Mouse (Mus musculus): ENCODE results near the gene Gkn2. TPM values are rescaled to one million over a fixed set of nuclear protein-coding genes. Genes with fewer than 3 reads are reported as not detected.

The Gkn2 gene
- polyA plus RNA-seq (2012; rRNA removed; ENCODE audit: low replicate concordance), result 3.6 and 1,030 TPM in 2 replicates

GRCm38 (mm10) chr6:87373057-87373456 is at the start of gene Gkn2:
TSS of gene Gkn2 (plus strand) at chr6:87373357.

GRCm38 (mm10) chr6:87335091-87335934 is 37.8 kb upstream of the Gkn2 start, which contains the start of gene Antxr1:
TSS of gene Antxr1 (minus strand) at chr6:87335821.

GRCm38 (mm10) chr6:87350829-87351228 is 22.3 kb upstream of the Gkn2 start, which contains the start of gene Gkn1:
TSS of gene Gkn1 (minus strand) at chr6:87350942.

GRCm38 (mm10) chr6:87388877-87389276 is 15.7 kb downstream of the Gkn2 start, which contains the start of gene Gkn3:
TSS of gene Gkn3 (minus strand) at chr6:87388935.

GRCm38 (mm10) chr6:87428487-87429044 is 55.4 kb downstream of the Gkn2 start, which contains the start of gene Bmp10:
TSS of gene Bmp10 (plus strand) at chr6:87428994.

Other genes starting within 250 kb of the Gkn2 start
- gene Antxr1, start 37.5 kb upstream of the Gkn2 start, polyA plus RNA-seq (2012; rRNA removed; ENCODE audit: low replicate concordance), result 1.2 and 2.3 TPM in 2 replicates
- gene Gkn1, start 22.4 kb upstream of the Gkn2 start, polyA plus RNA-seq (2012; rRNA removed; ENCODE audit: low replicate concordance), result 5.5 and 1,417 TPM in 2 replicates
- 12.4 and 6,708 TPM in 2 replicates for gene Gkn3, start 15.6 kb downstream of the Gkn2 start, polyA plus RNA-seq (2012; rRNA removed; ENCODE audit: low replicate concordance)
- gene Bmp10, start 55.6 kb downstream of the Gkn2 start, polyA plus RNA-seq (2012; rRNA removed; ENCODE audit: low replicate concordance), result 0.13 TPM in 1 of 2 replicates, not detected in the other
- 0.46 and 0.65 TPM in 2 replicates for gene Arhgap25, start 159.9 kb downstream of the Gkn2 start, polyA plus RNA-seq (2012; rRNA removed; ENCODE audit: low replicate concordance)
- gene Prokr1, start 217.4 kb downstream of the Gkn2 start, polyA plus RNA-seq (2012; rRNA removed; ENCODE audit: low replicate concordance), result 0.17 and 0.23 TPM in 2 replicates

Measured in duodenum, adult 2 months (tissue).